Mouse (Mus musculus): Measurements from ENCODE around the gene Irf2bpl. TPM values are rescaled to one million over a fixed set of nuclear protein-coding genes. Genes with fewer than 3 reads are reported as not detected.
A peak's percentile ranks its signal among the peaks of the same experiment; 100 is the strongest.

Irf2bpl gene
- polyA plus RNA-seq (2014; fragmentation: Nextera tagmentation; extraction: Ambion mirVana): 32.8 and 36.1 TPM in 2 replicates

GRCm38 (mm10) chr12:86884197-86885058 lies at the start of gene Irf2bpl:
Irf2bpl (minus strand) TSS chr12:86884798.
- H3K4me2 ChIP-seq (ENCODE audit: low read length): peak within 1 kb of the TSS; percentile 93
- peaks cover 25 to 53% of the 10 kb centered on the region in 2 experiments for H3K4me1 ChIP-seq (ENCODE audit: control insufficient read depth in 2 of 2, insufficient read depth in 2 of 2, low read length in 2 of 2)

GRCm38 (mm10) chr12:86932575-86932952 lies 48.0 kb upstream of the Irf2bpl start:
- no peak overlapping the region for H3K9ac ChIP-seq (ENCODE audit: low read length)
- no peaks in the 10 kb centered on the region for H3K27me3 ChIP-seq (ENCODE audit: control insufficient read depth, insufficient read depth, low read length)
- peaks cover 9 to 11% of the 10 kb centered on the region in 2 experiments; a peak in 3 of 4 replicates for H3K4me1 ChIP-seq (ENCODE audit: control insufficient read depth in 2 of 2, insufficient read depth in 2 of 2, low read length in 2 of 2)
- H3K4me2 ChIP-seq (ENCODE audit: low read length): no peak overlapping the region
- ATAC-seq (ENCODE audit: insufficient number of reproducible peaks, insufficient read depth, low FRiP score, low read depth): no peak
- 0 out of 2 replicates have a peak, but pooled peaks cover 2% of the 10 kb centered on the region for H3K9me3 ChIP-seq (ENCODE audit: control insufficient read depth, low read length)
- no peak overlapping the region for H3K4me3 ChIP-seq (ENCODE audit: control insufficient read depth in 1 of 2, insufficient read depth in 1 of 2, low read depth in 1 of 2, low read length in 2 of 2)
- WGBS: 44% methylated on average over 6 of the region's 6 CpGs
- H3K36me3 ChIP-seq (ENCODE audit: control insufficient read depth, insufficient read depth, low read length): no peaks in the 10 kb centered on the region
- no peak overlapping the region for H3K27ac ChIP-seq (replicated peaks in 1 of 2; ENCODE audit: control insufficient read depth in 1 of 2, insufficient read depth in 1 of 2, low read depth in 2 of 2, low read length in 2 of 2)

More at GRCm38 (mm10) chr12:86884197-86885058, at the start of gene Irf2bpl:
- ATAC-seq (ENCODE audit: insufficient number of reproducible peaks, insufficient read depth, low FRiP score, low read depth): peak; percentile 90
- Histone ChIP-seq H3K4me3 (ENCODE audit: control insufficient read depth in 1 of 2, insufficient read depth in 1 of 2, low read depth in 1 of 2, low read length in 2 of 2) (peak within 1 kb of the TSS; percentile 85 to 88), H3K9ac (ENCODE audit: low read length) (peak within 1 kb of the TSS; percentile 96), H3K27me3 (ENCODE audit: control insufficient read depth, insufficient read depth, low read length) (no peaks in the 10 kb centered on the region), H3K9me3 (ENCODE audit: control insufficient read depth, low read length) (no peaks in the 10 kb centered on the region), H3K27ac (replicated peaks in 1 of 2; ENCODE audit: control insufficient read depth in 1 of 2, insufficient read depth in 1 of 2, low read depth in 2 of 2, low read length in 2 of 2) (peak within 1 kb of the TSS; percentile 100), H3K36me3 (ENCODE audit: control insufficient read depth, insufficient read depth, low read length) (peaks cover 24% of the 10 kb centered on the region)
- WGBS: 0% methylated on average over 78 of the region's 82 CpGs

GRCm38 (mm10) chr12:86931919-86932574 lies 47.4 kb upstream of the Irf2bpl start:
- H3K36me3 ChIP-seq (ENCODE audit: control insufficient read depth, insufficient read depth, low read length): no peaks in the 10 kb centered on the region
- H3K27me3 ChIP-seq (ENCODE audit: control insufficient read depth, insufficient read depth, low read length): no peaks in the 10 kb centered on the region
- WGBS: 18% methylated on average over 7 of the region's 7 CpGs
- peaks cover 9 to 10% of the 10 kb centered on the region in 2 experiments; a peak in 2 of 4 replicates for H3K4me1 ChIP-seq (ENCODE audit: control insufficient read depth in 2 of 2, insufficient read depth in 2 of 2, low read length in 2 of 2)
- no peak overlapping the region for H3K4me3 ChIP-seq (ENCODE audit: control insufficient read depth in 1 of 2, insufficient read depth in 1 of 2, low read depth in 1 of 2, low read length in 2 of 2)
- no peak for ATAC-seq (ENCODE audit: insufficient number of reproducible peaks, insufficient read depth, low FRiP score, low read depth)
- H3K9ac ChIP-seq (ENCODE audit: low read length): no peak overlapping the region
- H3K4me2 ChIP-seq (ENCODE audit: low read length): no peak overlapping the region
- H3K27ac ChIP-seq (replicated peaks in 1 of 2; ENCODE audit: control insufficient read depth in 1 of 2, insufficient read depth in 1 of 2, low read depth in 2 of 2, low read length in 2 of 2): no peak overlapping the region
- 0 out of 2 replicates have a peak, but pooled peaks cover 2% of the 10 kb centered on the region for H3K9me3 ChIP-seq (ENCODE audit: control insufficient read depth, low read length)

GRCm38 (mm10) chr12:86930934-86931729 lies 46.5 kb upstream of the Irf2bpl start:
- Histone ChIP-seq H3K4me2 (ENCODE audit: low read length) (no peak overlapping the region), H3K4me1 (ENCODE audit: control insufficient read depth in 2 of 2, insufficient read depth in 2 of 2, low read length in 2 of 2) (peaks cover 9% of the 10 kb centered on the region in 2 experiments; a peak in 2 of 4 replicates), H3K36me3 (ENCODE audit: control insufficient read depth, insufficient read depth, low read length) (no peaks in the 10 kb centered on the region), H3K27me3 (ENCODE audit: control insufficient read depth, insufficient read depth, low read length) (no peaks in the 10 kb centered on the region), H3K4me3 (ENCODE audit: control insufficient read depth in 1 of 2, insufficient read depth in 1 of 2, low read depth in 1 of 2, low read length in 2 of 2) (no peak overlapping the region), H3K9ac (ENCODE audit: low read length) (no peak overlapping the region), H3K27ac (replicated peaks in 1 of 2; ENCODE audit: control insufficient read depth in 1 of 2, insufficient read depth in 1 of 2, low read depth in 2 of 2, low read length in 2 of 2) (no peak overlapping the region), H3K9me3 (ENCODE audit: control insufficient read depth, low read length) (0 out of 2 replicates have a peak, but pooled peaks cover 2% of the 10 kb centered on the region)
- ATAC-seq (ENCODE audit: insufficient number of reproducible peaks, insufficient read depth, low FRiP score, low read depth): no peak
- 82% methylated on average over 6 of the region's 6 CpGs for WGBS

- ATAC-seq (ENCODE audit: insufficient number of reproducible peaks, insufficient read depth, low FRiP score, low read depth): peak; percentile 32; the same call in 1 of the 2 replicates
Observed at GRCm38 (mm10) chr12:86923837-86924236, 39.2 kb upstream of the Irf2bpl start.

GRCm38 (mm10) chr12:86918983-86919722 lies 34.6 kb upstream of the Irf2bpl start:
- Histone ChIP-seq H3K9ac (ENCODE audit: low read length) (no peak overlapping the region), H3K27me3 (ENCODE audit: control insufficient read depth, insufficient read depth, low read length) (no peaks in the 10 kb centered on the region), H3K27ac (replicated peaks in 1 of 2; ENCODE audit: control insufficient read depth in 1 of 2, insufficient read depth in 1 of 2, low read depth in 2 of 2, low read length in 2 of 2) (no peak overlapping the region), H3K9me3 (ENCODE audit: control insufficient read depth, low read length) (no peaks in the 10 kb centered on the region), H3K36me3 (ENCODE audit: control insufficient read depth, insufficient read depth, low read length) (no peaks in the 10 kb centered on the region), H3K4me2 (ENCODE audit: low read length) (no peak overlapping the region), H3K4me1 (ENCODE audit: control insufficient read depth in 2 of 2, insufficient read depth in 2 of 2, low read length in 2 of 2) (peaks cover 20% of the 10 kb centered on the region in 2 experiments), H3K4me3 (ENCODE audit: control insufficient read depth in 1 of 2, insufficient read depth in 1 of 2, low read depth in 1 of 2, low read length in 2 of 2) (no peak overlapping the region)
- ATAC-seq (ENCODE audit: insufficient number of reproducible peaks, insufficient read depth, low FRiP score, low read depth): no peak
- WGBS: 84% methylated on average over 17 of the region's 17 CpGs

More at GRCm38 (mm10) chr12:86923837-86924236, 39.2 kb upstream of the Irf2bpl start:
- peaks cover 4 to 5% of the 10 kb centered on the region in 2 experiments for H3K4me1 ChIP-seq (ENCODE audit: control insufficient read depth in 2 of 2, insufficient read depth in 2 of 2, low read length in 2 of 2)
- H3K27ac ChIP-seq (replicated peaks in 1 of 2; ENCODE audit: control insufficient read depth in 1 of 2, insufficient read depth in 1 of 2, low read depth in 2 of 2, low read length in 2 of 2): no peak overlapping the region
- no peaks in the 10 kb centered on the region for H3K27me3 ChIP-seq (ENCODE audit: control insufficient read depth, insufficient read depth, low read length)
- no peak overlapping the region for H3K4me2 ChIP-seq (ENCODE audit: low read length)
- H3K4me3 ChIP-seq (ENCODE audit: control insufficient read depth in 1 of 2, insufficient read depth in 1 of 2, low read depth in 1 of 2, low read length in 2 of 2): no peak overlapping the region
- WGBS: 6% methylated on average over 5 of the region's 5 CpGs
- H3K36me3 ChIP-seq (ENCODE audit: control insufficient read depth, insufficient read depth, low read length): no peaks in the 10 kb centered on the region
- H3K9ac ChIP-seq (ENCODE audit: low read length): no peak overlapping the region
- 0 out of 2 replicates have a peak, but pooled peaks cover 2% of the 10 kb centered on the region for H3K9me3 ChIP-seq (ENCODE audit: control insufficient read depth, low read length)
